Mouse (Mus musculus): ENCODE results near the gene Kmt2a. TPM values are rescaled to one million over a fixed set of nuclear protein-coding genes. Genes with fewer than 3 reads are reported as not detected.
"Not testable (repeated sequence)": the region's sequence is repeated elsewhere in the genome, so short reads cannot be mapped to it uniquely, and the experiment has no call there.

The Kmt2a gene
- polyA plus RNA-seq, 1 experiment from 2014 or later: 13.1 TPM

DNA sequence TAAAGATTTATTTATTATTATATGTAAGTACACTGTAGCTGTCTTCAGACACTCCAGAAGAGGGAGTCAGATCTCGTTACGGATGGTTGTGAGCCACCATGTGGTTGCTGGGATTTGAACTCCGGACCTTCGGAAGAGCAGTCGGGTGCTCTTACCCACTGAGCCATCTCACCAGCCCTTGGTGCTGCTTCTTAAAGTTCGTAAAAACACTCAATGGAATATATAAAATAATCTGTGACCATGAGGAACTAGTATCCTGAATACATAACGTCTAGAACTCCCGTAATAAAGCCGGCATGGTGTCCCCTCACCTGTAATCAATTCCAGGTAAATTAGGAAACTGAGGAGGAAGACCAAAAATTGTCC lies 113.1 kb downstream of the Kmt2a start:
- H3K27me3 ChIP-seq (replicated peaks); H3K9ac ChIP-seq; H3K27ac ChIP-seq; H3K4me1 ChIP-seq (replicated peaks); H3K9me3 ChIP-seq; ATAC-seq; H3K36me3 ChIP-seq: not testable (repeated sequence)
- WGBS: 31% methylated on average over 9 of the region's 9 CpGs
- peak overlapping the region; percentile 66; the same call in 1 of the 2 replicates for H3K4me2 ChIP-seq (replicated peaks)
- H3K4me3 ChIP-seq (replicated peaks): peak overlapping the region; percentile 99

DNA sequence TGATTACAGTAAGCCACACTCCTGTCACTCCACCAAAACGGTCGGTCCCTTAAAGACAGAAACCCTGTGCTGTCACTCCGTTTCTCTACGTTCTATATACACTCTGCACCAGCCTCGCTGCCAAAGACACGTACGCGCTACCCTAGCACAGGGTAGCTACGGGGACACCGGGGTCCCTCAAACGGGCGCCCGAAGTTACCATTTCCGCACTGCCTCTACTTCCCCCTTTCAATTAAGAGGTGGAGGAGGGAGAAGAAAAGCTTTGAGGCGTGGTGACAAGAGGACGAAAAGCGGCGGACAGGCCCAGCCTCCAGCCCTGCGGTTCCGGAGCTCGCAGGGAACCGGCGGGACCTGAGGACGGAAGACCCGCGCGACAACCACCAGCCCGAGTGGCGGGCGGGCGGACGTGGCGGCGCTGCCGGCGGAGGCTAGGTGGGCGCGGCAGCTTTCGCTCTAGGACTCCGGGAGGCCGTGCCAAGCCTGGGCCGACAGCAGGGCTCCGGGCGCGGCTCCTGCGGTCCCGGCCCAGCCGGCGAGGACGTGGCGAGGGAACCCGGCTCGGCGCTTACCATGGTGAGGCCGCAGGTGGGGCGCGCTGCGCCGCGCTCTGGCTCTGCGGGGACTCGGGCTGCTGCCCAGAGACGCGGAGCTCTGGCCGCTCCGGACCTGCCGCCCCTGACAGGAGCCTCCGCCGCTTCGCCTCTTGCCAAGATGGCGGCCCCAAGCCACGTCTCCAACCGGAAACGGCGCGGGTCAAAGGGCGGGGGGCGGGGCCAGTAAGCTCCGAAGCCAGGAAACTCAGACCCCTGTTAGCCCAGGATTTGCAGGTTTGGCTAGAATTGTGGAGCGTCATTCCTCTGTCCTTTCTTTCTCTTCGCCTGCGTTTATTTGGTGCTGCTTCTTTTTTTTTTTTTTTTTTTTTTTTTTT lies 113.7 kb downstream of the Kmt2a start, which contains the start of the genes Arcn1 and Ift46:
Arcn1 (minus strand) TSS at position 745 of the 928 bp plus-strand sequence.
Ift46 (plus strand) TSS at position 808 of the 928 bp plus-strand sequence.
- Histone ChIP-seq H3K4me2 (replicated peaks) (peak within 1 kb of the TSS; percentile 66), H3K36me3 (no peaks in the 10 kb centered on the region), H3K4me3 (replicated peaks) (peak within 1 kb of the TSS; percentile 99), H3K27ac (peak within 1 kb of the TSS; percentile 97), H3K9me3 (no peaks in the 10 kb centered on the region), H3K9ac (peak within 1 kb of the TSS; percentile 98), H3K4me1 (replicated peaks) (peaks cover 8% of the 10 kb centered on the region), H3K27me3 (replicated peaks) (no peaks in the 10 kb centered on the region)
- under 1% methylated on average over 78 of the region's 82 CpGs for WGBS
- ATAC-seq: peak; percentile 93

DNA sequence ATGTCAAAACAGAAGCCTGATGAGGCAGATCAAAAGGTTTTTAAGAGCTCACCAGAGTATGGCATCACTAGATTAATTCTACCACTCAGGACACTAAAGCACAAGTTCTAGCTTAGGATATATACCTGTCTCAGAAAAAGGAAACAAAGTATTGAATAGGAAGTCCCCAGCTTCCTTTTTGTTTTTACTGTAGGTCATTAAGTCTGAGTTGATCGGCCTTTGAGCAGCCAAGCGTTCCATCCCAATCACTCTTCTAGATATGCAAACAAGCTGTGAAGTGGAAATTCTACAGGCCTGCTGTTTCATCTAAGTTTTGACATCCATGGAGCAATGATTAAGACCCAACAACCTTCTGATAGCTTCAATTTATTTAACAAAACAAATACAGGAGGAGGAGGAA lies 120.2 kb downstream of the Kmt2a start:
- no peak for ATAC-seq
- Histone ChIP-seq H3K27ac (no peak overlapping the region), H3K27me3 (replicated peaks) (no peaks in the 10 kb centered on the region), H3K36me3 (peaks cover 12% of the 10 kb centered on the region), H3K9ac (no peak overlapping the region), H3K4me3 (replicated peaks) (no peak overlapping the region), H3K9me3 (no peaks in the 10 kb centered on the region), H3K4me2 (replicated peaks) (no peak overlapping the region), H3K4me1 (replicated peaks) (peaks cover 8% of the 10 kb centered on the region)
- WGBS: 60% methylated on average over 2 of the region's 2 CpGs

Other genes starting within 250 kb of the Kmt2a start
- gene Treh, start 208.1 kb downstream of the Kmt2a start, polyA plus RNA-seq (2015; fragmentation: Nextera tagmentation; extraction: Ambion mirVana): not detected in 2 replicates
- gene Phldb1, start 146.1 kb downstream of the Kmt2a start, polyA plus RNA-seq (2015; fragmentation: Nextera tagmentation; extraction: Ambion mirVana): 17.6 and 18.9 TPM in 2 replicates
- gene Arcn1, start 113.5 kb downstream of the Kmt2a start, polyA plus RNA-seq (2015; fragmentation: Nextera tagmentation; extraction: Ambion mirVana): 184 and 193 TPM in 2 replicates
- 79.8 and 82.8 TPM in 2 replicates for gene Ift46, start 113.4 kb downstream of the Kmt2a start, polyA plus RNA-seq (2015; fragmentation: Nextera tagmentation; extraction: Ambion mirVana)
- gene Tmem25, start 82.0 kb downstream of the Kmt2a start, polyA plus RNA-seq (2015; fragmentation: Nextera tagmentation; extraction: Ambion mirVana): 4.8 and 5.2 TPM in 2 replicates
- gene Ttc36, start 78.2 kb downstream of the Kmt2a start, polyA plus RNA-seq (2015; fragmentation: Nextera tagmentation; extraction: Ambion mirVana): 4.0 and 4.4 TPM in 2 replicates
- gene Atp5l, start 39.4 kb upstream of the Kmt2a start, polyA plus RNA-seq (2015; fragmentation: Nextera tagmentation; extraction: Ambion mirVana): 920 and 926 TPM in 2 replicates
- gene Ube4a, start 84.3 kb upstream of the Kmt2a start, polyA plus RNA-seq (2015; fragmentation: Nextera tagmentation; extraction: Ambion mirVana): 24.2 and 24.6 TPM in 2 replicates
- 0.76 and 1.0 TPM in 2 replicates for gene Cd3g, start 99.1 kb upstream of the Kmt2a start, polyA plus RNA-seq (2015; fragmentation: Nextera tagmentation; extraction: Ambion mirVana)
- not detected in 2 replicates for gene Cd3d, start 100.5 kb upstream of the Kmt2a start, polyA plus RNA-seq (2015; fragmentation: Nextera tagmentation; extraction: Ambion mirVana)
- gene Cd3e, start 128.3 kb upstream of the Kmt2a start, polyA plus RNA-seq (2015; fragmentation: Nextera tagmentation; extraction: Ambion mirVana): 1.4 and 1.8 TPM in 2 replicates
- gene Mpzl2, start 158.5 kb upstream of the Kmt2a start, polyA plus RNA-seq (2015; fragmentation: Nextera tagmentation; extraction: Ambion mirVana): 29.6 and 31.2 TPM in 2 replicates
- gene Mpzl3, start 173.9 kb upstream of the Kmt2a start, polyA plus RNA-seq (2015; fragmentation: Nextera tagmentation; extraction: Ambion mirVana): 5.4 and 6.3 TPM in 2 replicates
- gene Jaml, start 197.9 kb upstream of the Kmt2a start, polyA plus RNA-seq (2015; fragmentation: Nextera tagmentation; extraction: Ambion mirVana): 74.9 and 80.6 TPM in 2 replicates
- gene Scn2b, start 236.5 kb upstream of the Kmt2a start, polyA plus RNA-seq (2015; fragmentation: Nextera tagmentation; extraction: Ambion mirVana): 2.7 and 3.0 TPM in 2 replicates